Mouse (Mus musculus): Measurements from ENCODE around the gene Fau. TPM values are rescaled to one million over a fixed set of nuclear protein-coding genes. Genes with fewer than 3 reads are reported as not detected.
A peak's percentile ranks its signal among the peaks of the same experiment; 100 is the strongest.
"Not testable (repeated sequence)": the region's sequence is repeated elsewhere in the genome, so short reads cannot be mapped to it uniquely, and the experiment has no call there.

The Fau gene
- total RNA-seq, 1 experiment from 2014 or later = 2,994 TPM

- not testable (repeated sequence) for ATAC-seq (ENCODE audit: extremely low read depth, insufficient number of reproducible peaks, low FRiP score, poor library complexity, severe bottlenecking)
These were observed 13.5 kb upstream of the Fau start for GRCm38 (mm10) chr19:6044102-6044501.

- no peak for ATAC-seq (ENCODE audit: extremely low read depth, insufficient number of reproducible peaks, low FRiP score, poor library complexity, severe bottlenecking)
These were observed 12.0 kb upstream of the Fau start for GRCm38 (mm10) chr19:6045366-6046293.

- peak; percentile 82 for ATAC-seq (ENCODE audit: extremely low read depth, insufficient number of reproducible peaks, low FRiP score, poor library complexity, severe bottlenecking)
These were observed 11.1 kb upstream of the Fau start, which contains the start of gene Syvn1 for GRCm38 (mm10) chr19:6046294-6047153. Gene Syvn1, plus strand, starts transcription at chr19:6046576.

- no peak for ATAC-seq (ENCODE audit: extremely low read depth, insufficient number of reproducible peaks, low FRiP score, poor library complexity, severe bottlenecking)
These were observed 10.3 kb upstream of the Fau start for GRCm38 (mm10) chr19:6047154-6047898.

GRCm38 (mm10) chr19:6047899-6048166 is 9.8 kb upstream of the Fau start:
- ATAC-seq (ENCODE audit: extremely low read depth, insufficient number of reproducible peaks, low FRiP score, poor library complexity, severe bottlenecking) = no peak

GRCm38 (mm10) chr19:6048681-6049410 is 8.8 kb upstream of the Fau start:
- ATAC-seq (ENCODE audit: extremely low read depth, insufficient number of reproducible peaks, low FRiP score, poor library complexity, severe bottlenecking) = peak; percentile 39

- ATAC-seq (ENCODE audit: extremely low read depth, insufficient number of reproducible peaks, low FRiP score, poor library complexity, severe bottlenecking) = no peak
These were observed 5.1 kb upstream of the Fau start for GRCm38 (mm10) chr19:6052516-6052915.

GRCm38 (mm10) chr19:6054296-6054695 is 3.3 kb upstream of the Fau start:
- no peak for ATAC-seq (ENCODE audit: extremely low read depth, insufficient number of reproducible peaks, low FRiP score, poor library complexity, severe bottlenecking)

- ATAC-seq (ENCODE audit: extremely low read depth, insufficient number of reproducible peaks, low FRiP score, poor library complexity, severe bottlenecking) = no peak
These were observed 948 bp upstream of the Fau start for GRCm38 (mm10) chr19:6056696-6057095.

GRCm38 (mm10) chr19:6058513-6058912 is 869 bp downstream of the Fau start:
- no peak for ATAC-seq (ENCODE audit: extremely low read depth, insufficient number of reproducible peaks, low FRiP score, poor library complexity, severe bottlenecking)

GRCm38 (mm10) chr19:6058966-6059365 is 1.3 kb downstream of the Fau start:
- ATAC-seq (ENCODE audit: extremely low read depth, insufficient number of reproducible peaks, low FRiP score, poor library complexity, severe bottlenecking) = no peak

GRCm38 (mm10) chr19:6061021-6061533 is 3.4 kb downstream of the Fau start, which contains the start of gene Znhit2:
Gene Znhit2, plus strand, starts transcription at chr19:6061192.
- peak; percentile 72 for ATAC-seq (ENCODE audit: extremely low read depth, insufficient number of reproducible peaks, low FRiP score, poor library complexity, severe bottlenecking)

- ATAC-seq (ENCODE audit: extremely low read depth, insufficient number of reproducible peaks, low FRiP score, poor library complexity, severe bottlenecking) = peak; percentile 11; the same call in 1 of the 2 replicates
These were observed 4.1 kb downstream of the Fau start for GRCm38 (mm10) chr19:6061641-6062302.

GRCm38 (mm10) chr19:6062418-6062817 is 4.8 kb downstream of the Fau start:
- ATAC-seq (ENCODE audit: extremely low read depth, insufficient number of reproducible peaks, low FRiP score, poor library complexity, severe bottlenecking) = no peak

GRCm38 (mm10) chr19:6063081-6063480 is 5.4 kb downstream of the Fau start:
- no peak for ATAC-seq (ENCODE audit: extremely low read depth, insufficient number of reproducible peaks, low FRiP score, poor library complexity, severe bottlenecking)

- ATAC-seq (ENCODE audit: extremely low read depth, insufficient number of reproducible peaks, low FRiP score, poor library complexity, severe bottlenecking) = no peak
These were observed 8.9 kb downstream of the Fau start for GRCm38 (mm10) chr19:6066571-6066970.

- peak; percentile 76 for ATAC-seq (ENCODE audit: extremely low read depth, insufficient number of reproducible peaks, low FRiP score, poor library complexity, severe bottlenecking)
These were observed 9.5 kb downstream of the Fau start for GRCm38 (mm10) chr19:6067011-6067723.

All from neutrophil, adult 5-6 weeks (primary cell).